Mouse (Mus musculus) MEL (cell line): ENCODE data around the gene Vmn1r210.
"Not testable (repeated sequence)": the region's sequence is repeated elsewhere in the genome, so short reads cannot be mapped to it uniquely, and the experiment has no call there.

Source experiments
- CTCF ChIP-seq, 3 experiments: IDR thresholded peaks in 2 of 3; conservative IDR thresholded peaks in 1 of 3; 2 replicates each; pipeline ENCODE4 v1.5.1; 2011 to 2012; ENCODE audit warnings: low read length in 3 of 3, low read depth in 2 of 3, mild to moderate bottlenecking in 2 of 3, improper control_type of control experiment in 1 of 3, inconsistent platforms in 1 of 3, mixed read lengths in 1 of 3, moderate library complexity in 1 of 3; ENCODE audit not compliant: control insufficient read depth in 1 of 3, insufficient read depth in 1 of 3, poor library complexity in 1 of 3, severe bottlenecking in 1 of 3
- EP300 ChIP-seq, 2 experiments: IDR thresholded peaks; 2 replicates each; pipeline ENCODE4 v1.6.1; 2011; ENCODE audit warnings: improper control_type of control experiment in 2 of 2, low read length in 2 of 2, low read depth in 1 of 2, mild to moderate bottlenecking in 1 of 2
- POLR2A ChIP-seq, 2 experiments: IDR thresholded peaks; 2 replicates each; pipeline ENCODE4 v1.6.1; 2011 to 2012; ENCODE audit warnings: low read length in 2 of 2, mild to moderate bottlenecking in 2 of 2, control low read depth in 1 of 2, improper control_type of control experiment in 1 of 2, low read depth in 1 of 2, moderate library complexity in 1 of 2; ENCODE audit not compliant: control insufficient read depth in 1 of 2, insufficient read depth in 1 of 2, poor library complexity in 1 of 2
- TAL1 ChIP-seq: IDR thresholded peaks from 2 replicates; pipeline ENCODE4 v1.6.1; 2012; ENCODE audit warnings: mild to moderate bottlenecking, inconsistent platforms, low read length, moderate library complexity, mixed read lengths
- TCF12 ChIP-seq: IDR thresholded peaks from 2 replicates; pipeline ENCODE4 v1.6.1; 2014; ENCODE audit warnings: low read depth, mild to moderate bottlenecking, inconsistent platforms, low read length, improper control_type of control experiment, moderate library complexity
- USF1 ChIP-seq: IDR thresholded peaks from 2 replicates; pipeline ENCODE4 v1.6.1; 2014; ENCODE audit warnings: low read depth, mild to moderate bottlenecking, inconsistent platforms, low read length, improper control_type of control experiment, moderate library complexity
- ZKSCAN1 ChIP-seq: IDR thresholded peaks from 2 replicates; pipeline ENCODE4 v1.6.1; 2012; ENCODE audit warnings: low read depth, mild to moderate bottlenecking, inconsistent platforms, low read length, improper control_type of control experiment, moderate library complexity

DNA sequence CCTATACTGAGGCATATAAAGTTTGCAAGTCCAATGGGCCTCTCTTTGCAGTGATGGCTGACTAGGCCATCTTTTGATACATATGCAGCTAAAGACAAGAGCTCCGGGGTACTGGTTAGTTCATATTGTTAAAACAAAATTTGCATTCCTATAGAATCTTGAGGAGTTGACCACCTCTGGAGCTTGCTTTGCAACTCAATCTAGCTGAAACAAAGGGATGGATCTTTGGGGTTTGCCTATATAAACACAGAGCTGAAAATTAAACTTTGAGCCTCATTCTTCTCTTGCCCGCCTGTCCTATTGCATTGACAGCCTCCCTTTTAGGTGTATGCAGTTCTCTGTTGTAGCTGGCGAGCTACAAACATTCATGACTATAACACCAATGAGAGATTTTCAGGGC, 13.2 kb upstream of the Vmn1r210 start:
- not testable (repeated sequence) for TF ChIP-seq ZKSCAN1; TCF12; CTCF (IDR thresholded peaks at IDR 0.05 in 2 of 3, conservative IDR thresholded peaks at IDR 0.05 in 1 of 3; ENCODE audit: control insufficient read depth in 1 of 3, insufficient read depth in 1 of 3, low read depth in 2 of 3, low read length in 3 of 3, poor library complexity in 1 of 3, severe bottlenecking in 1 of 3); EP300 (IDR thresholded peaks at IDR 0.05; ENCODE audit: low read depth in 1 of 2, low read length in 2 of 2); TAL1; USF1; POLR2A (IDR thresholded peaks at IDR 0.05; ENCODE audit: control insufficient read depth in 1 of 2, insufficient read depth in 1 of 2, low read depth in 1 of 2, low read length in 2 of 2, poor library complexity in 1 of 2)
